Comparison of ENCODE assay signal across 20 mouse cellular contexts in genomic region chr5:104059628-104060027, GRCm38 (mm10). TPM values are rescaled to one million over a fixed set of nuclear protein-coding genes. Genes with fewer than 3 reads are reported as not detected.
A peak's percentile ranks its signal among the peaks of the same experiment; 100 is the strongest.
DNase-seq lines count a peak whose midpoint lies in the region; ATAC-seq and TF ChIP-seq lines count a peak whose summit lies in the region.
"Had no signal": no experiment of that assay in that cellular context is flagged by ENCODE, and none has a peak within 500 bp of the region (broad histone marks: within the 10 kb centered on the region; RNA-seq: fewer than 3 reads in every experiment).

No protein-coding gene starts in this region.

- H3K9me3 ChIP-seq in hindbrain, embryonic 16.5 days (ENCODE audit: control insufficient read depth, low read length), result no peaks in the 10 kb centered on the region
- no peaks in the 10 kb centered on the region for H3K9me3 ChIP-seq in hindbrain, embryonic 13.5 days
- no peaks in the 10 kb centered on the region for H3K9me3 ChIP-seq in intestine, embryonic 14.5 days (ENCODE audit: control insufficient read depth, low read length)
- H3K9me3 ChIP-seq: limb, embryonic 13.5 days had no signal

- no peaks in the 10 kb centered on the region for H3K27me3 ChIP-seq in hindbrain, embryonic 16.5 days (replicated peaks; ENCODE audit: control insufficient read depth, insufficient read depth, low read length)
- H3K27me3 ChIP-seq in hindbrain, embryonic 13.5 days, result no peaks in the 10 kb centered on the region
- no peaks in the 10 kb centered on the region for H3K27me3 ChIP-seq in intestine, embryonic 14.5 days (replicated peaks; ENCODE audit: control insufficient read depth, insufficient read depth, low read length)
- H3K27me3 ChIP-seq: limb, embryonic 13.5 days had no signal

- no peak overlapping the region for H3K4me2 ChIP-seq in hindbrain, embryonic 16.5 days (ENCODE audit: low read length)
- no peak overlapping the region for H3K4me2 ChIP-seq in hindbrain, embryonic 13.5 days
- H3K4me2 ChIP-seq in intestine, embryonic 14.5 days (ENCODE audit: low read length), result no peak overlapping the region
- H3K4me2 ChIP-seq: limb, embryonic 13.5 days had no signal

- intact Hi-C loops in left cerebral cortex, adult 2 months (cut with DNase I), result no loop called here
- intact Hi-C loops in left cerebral cortex, postnatal 14 days (cut with DNase I), result no loop called here
- intact Hi-C loops in left cerebral cortex, postnatal 36 days (cut with DNase I), result no loop called here

- 81% methylated on average over 9 of the region's 9 CpGs for WGBS in hindbrain, embryonic 16.5 days
- 81% methylated on average over 9 of the region's 9 CpGs for WGBS in hindbrain, embryonic 13.5 days
- 50% methylated on average over 9 of the region's 9 CpGs for WGBS in intestine, embryonic 14.5 days
- 50% methylated on average over 9 of the region's 9 CpGs for WGBS in olfactory bulb, adult 2 months

- H3K4me1 ChIP-seq in hindbrain, embryonic 16.5 days (ENCODE audit: control insufficient read depth, insufficient read depth, low read depth, low read length), result no peaks in the 10 kb centered on the region
- H3K4me1 ChIP-seq in hindbrain, embryonic 13.5 days (replicated peaks), result no peaks in the 10 kb centered on the region
- H3K4me1 ChIP-seq in intestine, embryonic 14.5 days (replicated peaks; ENCODE audit: control insufficient read depth, insufficient read depth, low read length), result no peaks in the 10 kb centered on the region
- H3K4me1 ChIP-seq in olfactory bulb, adult 2 months (ENCODE audit: control insufficient read depth, insufficient read depth, low read length), result peaks cover 10% of the 10 kb centered on the region; the same call in 1 of the 2 replicates
- H3K4me1 ChIP-seq: limb, embryonic 13.5 days had no signal

- DNase-seq in left cerebral cortex, adult 2 months (ENCODE audit: extremely low spot score in 1 of 2, low spot score in 2 of 2), result no peak
- no peak for DNase-seq in left cerebral cortex, postnatal 14 days (ENCODE audit: low spot score in 2 of 2)
- no peak for DNase-seq in intestine, embryonic 14.5 days (ENCODE audit: low spot score)
- DNase-seq in urinary bladder, adult 2 months (ENCODE audit: low spot score), result no peak
- DNase-seq in left cerebral cortex, postnatal 36 days (ENCODE audit: low spot score in 2 of 2), result no peak
- DNase-seq: adrenal gland, postnatal 14 days; cerebellum, adult 9-10 months had no signal

- H3K27ac ChIP-seq in hindbrain, embryonic 16.5 days (ENCODE audit: low read depth, low read length), result no peak overlapping the region
- no peak overlapping the region for H3K27ac ChIP-seq in hindbrain, embryonic 13.5 days
- peak overlapping the region; percentile 36; the same call in 1 of the 2 replicates for H3K27ac ChIP-seq in left cerebral cortex, adult 2 months
- H3K27ac ChIP-seq in intestine, embryonic 14.5 days (ENCODE audit: low read depth), result peak overlapping the region; percentile 38; the same call in 1 of the 2 replicates
- peak overlapping the region; percentile 58; the same call in 1 of the 2 replicates for H3K27ac ChIP-seq in olfactory bulb, adult 2 months (ENCODE audit: insufficient read depth, low read depth, low read length)
- H3K27ac ChIP-seq: limb, embryonic 13.5 days had no signal

- H3K9ac ChIP-seq in hindbrain, embryonic 16.5 days (ENCODE audit: low read depth, low read length), result 0 out of 2 replicates have a peak overlapping the region, but pooled peaks have one; percentile 9
- no peak overlapping the region for H3K9ac ChIP-seq in hindbrain, embryonic 13.5 days
- no peak overlapping the region for H3K9ac ChIP-seq in intestine, embryonic 14.5 days (ENCODE audit: low read length)
- H3K9ac ChIP-seq: limb, embryonic 13.5 days had no signal

- no peak for ATAC-seq in hindbrain, embryonic 16.5 days
- ATAC-seq in hindbrain, embryonic 13.5 days (ENCODE audit: low FRiP score), result no peak
- ATAC-seq in intestine, embryonic 14.5 days (replicated peaks; ENCODE audit: low FRiP score, low TSS enrichment, low read depth), result no peak
- ATAC-seq: forebrain, embryonic 14.5 days had no signal

- H3K36me3 ChIP-seq in hindbrain, embryonic 16.5 days (ENCODE audit: control insufficient read depth, insufficient read depth, low read length), result peaks cover 10% of the 10 kb centered on the region
- peaks cover 51% of the 10 kb centered on the region for H3K36me3 ChIP-seq in hindbrain, embryonic 13.5 days
- peaks cover 60% of the 10 kb centered on the region for H3K36me3 ChIP-seq in intestine, embryonic 14.5 days (ENCODE audit: control insufficient read depth, insufficient read depth, low read length)

- no peak; the same call in 1 of the 2 replicates for TF ChIP-seq CTCF in left cerebral cortex, adult 2 months (IDR thresholded peaks at IDR 0.05)
- TF ChIP-seq CTCF in olfactory bulb, adult 2 months (IDR thresholded peaks at IDR 0.05; ENCODE audit: insufficient read depth, low read depth, low read length), result no peak

- no peak for TF ChIP-seq POLR2A in olfactory bulb, adult 2 months (IDR thresholded peaks at IDR 0.05; ENCODE audit: insufficient read depth, low read depth, low read length)

- no peak overlapping the region for H3K4me3 ChIP-seq in hindbrain, embryonic 16.5 days (ENCODE audit: low read length)
- no peak overlapping the region for H3K4me3 ChIP-seq in hindbrain, embryonic 13.5 days
- no peak overlapping the region for H3K4me3 ChIP-seq in left cerebral cortex, adult 2 months
- no peak overlapping the region for H3K4me3 ChIP-seq in intestine, embryonic 14.5 days (ENCODE audit: low read depth, low read length)
- no peak overlapping the region for H3K4me3 ChIP-seq in olfactory bulb, adult 2 months (ENCODE audit: insufficient read depth, low read depth, low read length)
- H3K4me3 ChIP-seq: limb, embryonic 13.5 days had no signal

RNA-seq across cellular contexts. Expression of gene Nudt9, which starts 13.5 kb away (rescaled TPM):
- polyA plus RNA-seq in hindbrain, embryonic 16.5 days (2015; fragmentation: Nextera tagmentation; extraction: Ambion mirVana), result 68.4 and 71.7 TPM in 2 replicates
- 67.0 and 70.4 TPM in 2 replicates for polyA plus RNA-seq in hindbrain, embryonic 13.5 days (2015; fragmentation: Nextera tagmentation; extraction: Ambion mirVana)
- 10 to 100 TPM; 66.1 to 68.4 TPM for total RNA-seq in left cerebral cortex, adult 2 months (2021)
- 10 to 100 TPM; 56.4 to 61.9 TPM for total RNA-seq in left cerebral cortex, postnatal 14 days (2021)
- polyA plus RNA-seq in intestine, embryonic 14.5 days (2014; fragmentation: Nextera tagmentation; extraction: Ambion mirVana), result 58.5 and 59.4 TPM in 2 replicates
- polyA plus RNA-seq in olfactory bulb, adult 2 months (2012; ENCODE audit: insufficient read depth, insufficient read length, low replicate concordance, missing spikeins), result not detected in 2 replicates
- polyA plus RNA-seq in urinary bladder, adult 2 months (2012; rRNA removed), result 50.6 and 55.6 TPM in 2 replicates
- total RNA-seq in left cerebral cortex, postnatal 36 days (2021), result 10 to 100 TPM; 55.7 to 66.0 TPM

RNA-seq across cellular contexts. Expression of gene Gm17660, which starts 17.8 kb away (rescaled TPM):
- polyA plus RNA-seq in hindbrain, embryonic 16.5 days (2015; fragmentation: Nextera tagmentation; extraction: Ambion mirVana), result 0.44 TPM in 1 of 2 replicates, not detected in the other
- polyA plus RNA-seq in hindbrain, embryonic 13.5 days (2015; fragmentation: Nextera tagmentation; extraction: Ambion mirVana), result not detected in 2 replicates
- total RNA-seq in left cerebral cortex, adult 2 months (2021), result not detected
- total RNA-seq in left cerebral cortex, postnatal 14 days (2021), result not detected
- polyA plus RNA-seq in intestine, embryonic 14.5 days (2014; fragmentation: Nextera tagmentation; extraction: Ambion mirVana), result not detected in 2 replicates
- not detected in 2 replicates for polyA plus RNA-seq in olfactory bulb, adult 2 months (2012; ENCODE audit: insufficient read depth, insufficient read length, low replicate concordance, missing spikeins)
- polyA plus RNA-seq in urinary bladder, adult 2 months (2012; rRNA removed), result not detected in 2 replicates
- total RNA-seq in left cerebral cortex, postnatal 36 days (2021), result 1 to 10 TPM in 1 of 2 experiments, not detected in 1; 1.0 TPM
- total RNA-seq: adrenal gland, postnatal 14 days; hematopoietic stem cell, adult 5-6 weeks; left cerebral cortex, adult 18-20 months; megakaryocyte, adult 5-6 weeks; midbrain, postnatal 0 days had no signal
- polyA plus RNA-seq: gonadal fat pad, adult 2 months; heart, embryonic 14.5 days; limb, embryonic 13.5 days; lung, embryonic 16.5 days; thymus, postnatal 0 days had no signal

RNA-seq across cellular contexts. Expression of gene Hsd17b11, which starts 37.9 kb away (rescaled TPM):
- 2.9 and 3.1 TPM in 2 replicates for polyA plus RNA-seq in hindbrain, embryonic 16.5 days (2015; fragmentation: Nextera tagmentation; extraction: Ambion mirVana)
- polyA plus RNA-seq in hindbrain, embryonic 13.5 days (2015; fragmentation: Nextera tagmentation; extraction: Ambion mirVana), result 2.4 and 2.7 TPM in 2 replicates
- 10 to 100 TPM; 42.3 to 42.7 TPM for total RNA-seq in left cerebral cortex, adult 2 months (2021)
- 10 to 100 TPM; 30.3 to 32.4 TPM for total RNA-seq in left cerebral cortex, postnatal 14 days (2021)
- polyA plus RNA-seq in intestine, embryonic 14.5 days (2014; fragmentation: Nextera tagmentation; extraction: Ambion mirVana), result 6.2 and 6.5 TPM in 2 replicates
- not detected in 2 replicates for polyA plus RNA-seq in olfactory bulb, adult 2 months (2012; ENCODE audit: insufficient read depth, insufficient read length, low replicate concordance, missing spikeins)
- polyA plus RNA-seq in urinary bladder, adult 2 months (2012; rRNA removed), result 77.1 and 90.8 TPM in 2 replicates
- 10 to 100 TPM; 42.5 to 46.7 TPM for total RNA-seq in left cerebral cortex, postnatal 36 days (2021)

RNA-seq across cellular contexts. Expression of gene Sparcl1, which starts 53.9 kb away (rescaled TPM):
- 481 and 585 TPM in 2 replicates for polyA plus RNA-seq in hindbrain, embryonic 16.5 days (2015; fragmentation: Nextera tagmentation; extraction: Ambion mirVana)
- polyA plus RNA-seq in hindbrain, embryonic 13.5 days (2015; fragmentation: Nextera tagmentation; extraction: Ambion mirVana), result 150 and 151 TPM in 2 replicates
- total RNA-seq in left cerebral cortex, adult 2 months (2021), result 1,000 to 10,000 TPM; 1,525 to 1,546 TPM
- 1,000 to 10,000 TPM; 1,229 to 1,307 TPM for total RNA-seq in left cerebral cortex, postnatal 14 days (2021)
- 183 and 203 TPM in 2 replicates for polyA plus RNA-seq in intestine, embryonic 14.5 days (2014; fragmentation: Nextera tagmentation; extraction: Ambion mirVana)
- 627 and 723 TPM in 2 replicates for polyA plus RNA-seq in olfactory bulb, adult 2 months (2012; ENCODE audit: insufficient read depth, insufficient read length, low replicate concordance, missing spikeins)
- polyA plus RNA-seq in urinary bladder, adult 2 months (2012; rRNA removed), result 1,512 and 1,967 TPM in 2 replicates
- total RNA-seq in left cerebral cortex, postnatal 36 days (2021), result 1,000 to 10,000 TPM; 1,441 to 1,623 TPM
- total RNA-seq: hematopoietic stem cell, adult 5-6 weeks; megakaryocyte, adult 5-6 weeks had no signal

Comparison
In these comparisons a context has a peak if more than half of its experiments do, and no peak if none do; other contexts are left out.
1. H3K27ac ChIP-seq: peak in left cerebral cortex, adult 2 months (single experiment), intestine, embryonic 14.5 days (single experiment) and olfactory bulb, adult 2 months (single experiment); none in hindbrain, embryonic 16.5 days (single experiment) and hindbrain, embryonic 13.5 days (single experiment).
2. RNA of gene Hsd17b11, which starts 37.9 kb away (polyA plus RNA-seq): 77.1 to 90.8 TPM in urinary bladder, adult 2 months; 6.2 to 6.5 TPM in intestine, embryonic 14.5 days, 2.9 to 3.1 TPM in hindbrain, embryonic 16.5 days, 2.4 to 2.7 TPM in hindbrain, embryonic 13.5 days and not detected in olfactory bulb, adult 2 months; every median in the first group is over 10 times any median in the second.